In genomic region chr3:37879056-37879455, GRCm38 (mm10) we compare ENCODE assay signal across 16 mouse cellular contexts.
"Had no signal": no experiment of that assay in that cellular context is flagged by ENCODE, and none has a peak within 500 bp of the region (broad histone marks: within the 10 kb centered on the region; RNA-seq: fewer than 3 reads in every experiment).

No protein-coding gene starts in this region.

- H3K27me3 ChIP-seq: midbrain, embryonic 12.5 days; neural tube, embryonic 15.5 days had no signal

- H3K36me3 ChIP-seq: midbrain, embryonic 12.5 days; neural tube, embryonic 13.5 days; neural tube, embryonic 15.5 days had no signal

- H3K9me3 ChIP-seq: midbrain, embryonic 12.5 days; neural tube, embryonic 13.5 days; neural tube, embryonic 15.5 days had no signal

- DNase-seq: lung, adult 18-20 months; lung, embryonic 14.5 days; lung, postnatal 10 days; midbrain, embryonic 14.5 days; retina, postnatal 1 day; right cerebral cortex, adult 18-20 months; right cerebral cortex, postnatal 25 days; right cerebral cortex, postnatal 4 days; spleen, adult 18-20 months; thymus, adult 18-20 months; thymus, postnatal 14 days; thymus, postnatal 36 days had no signal

- H3K4me2 ChIP-seq: lung, embryonic 14.5 days; midbrain, embryonic 12.5 days; neural tube, embryonic 13.5 days; neural tube, embryonic 15.5 days had no signal

- H3K9ac ChIP-seq: lung, embryonic 14.5 days; midbrain, embryonic 12.5 days; neural tube, embryonic 13.5 days; neural tube, embryonic 15.5 days had no signal

- H3K4me3 ChIP-seq: midbrain, embryonic 12.5 days; myocyte; neural tube, embryonic 13.5 days; neural tube, embryonic 15.5 days had no signal

- H3K27ac ChIP-seq: midbrain, embryonic 12.5 days; neural tube, embryonic 13.5 days; neural tube, embryonic 15.5 days had no signal
